ENCODE assay signal across 19 mouse cellular contexts in the genomic region with DNA sequence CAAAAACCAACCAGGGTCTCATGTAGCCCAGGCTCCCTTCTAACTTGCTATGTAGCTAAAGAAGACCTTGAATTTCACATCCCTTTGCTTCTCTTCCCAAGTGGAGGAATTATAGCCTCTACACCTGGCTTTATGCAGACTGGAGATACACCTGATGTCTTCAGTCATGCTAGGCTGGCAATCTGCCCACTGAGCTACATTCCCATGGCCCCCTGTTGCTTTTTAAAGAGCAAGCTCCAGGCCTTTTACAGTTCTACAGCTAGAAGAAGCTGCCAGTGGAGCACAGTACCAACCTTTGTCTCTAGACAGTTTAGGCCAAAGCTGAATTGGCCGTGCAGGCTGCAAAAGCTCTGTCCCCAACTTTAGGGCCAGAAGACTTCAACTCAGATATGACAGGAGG. TPM values are rescaled to one million over a fixed set of nuclear protein-coding genes. Genes with fewer than 3 reads are reported as not detected.
DNase-seq lines count a peak whose midpoint lies in the region; ATAC-seq and TF ChIP-seq lines count a peak whose summit lies in the region.
"Had no signal": no experiment of that assay in that cellular context is flagged by ENCODE, and none has a peak within 500 bp of the region (broad histone marks: within the 10 kb centered on the region; RNA-seq: fewer than 3 reads in every experiment).

No protein-coding gene starts in this region.

- H3K9me3 ChIP-seq in hindbrain, postnatal 0 days (ENCODE audit: low read length): no peaks in the 10 kb centered on the region
- H3K9me3 ChIP-seq in hindbrain, embryonic 11.5 days (ENCODE audit: control insufficient read depth, low read length): no peaks in the 10 kb centered on the region
- no peaks in the 10 kb centered on the region for H3K9me3 ChIP-seq in neural tube, embryonic 13.5 days
- no peaks in the 10 kb centered on the region for H3K9me3 ChIP-seq in neural tube, embryonic 15.5 days (replicated peaks)
- H3K9me3 ChIP-seq in forebrain, embryonic 11.5 days (ENCODE audit: control insufficient read depth, low read length): no peaks in the 10 kb centered on the region
- H3K9me3 ChIP-seq: embryonic facial prominence, embryonic 13.5 days; forebrain, embryonic 13.5 days; heart, embryonic 13.5 days; hindbrain, embryonic 15.5 days; intestine, embryonic 15.5 days had no signal

- 64% methylated on average over 1 of the region's 1 CpGs for WGBS in hindbrain, postnatal 0 days
- 81% methylated on average over 1 of the region's 1 CpGs for WGBS in hindbrain, embryonic 11.5 days
- WGBS in neural tube, embryonic 13.5 days: 69% methylated on average over 1 of the region's 1 CpGs
- WGBS in neural tube, embryonic 15.5 days: 40% methylated on average over 1 of the region's 1 CpGs
- 84% methylated on average over 1 of the region's 1 CpGs for WGBS in forebrain, embryonic 11.5 days

- no peak overlapping the region for H3K4me3 ChIP-seq in hindbrain, postnatal 0 days (ENCODE audit: low read length)
- no peak overlapping the region for H3K4me3 ChIP-seq in hindbrain, embryonic 11.5 days (ENCODE audit: low read depth, low read length)
- H3K4me3 ChIP-seq in neural tube, embryonic 13.5 days: no peak overlapping the region
- H3K4me3 ChIP-seq in neural tube, embryonic 15.5 days (replicated peaks): no peak overlapping the region
- H3K4me3 ChIP-seq in forebrain, embryonic 11.5 days (ENCODE audit: low read depth, low read length): no peak overlapping the region
- H3K4me3 ChIP-seq: erythroblast, embryonic 14.5 days; forebrain, embryonic 13.5 days; hindbrain, embryonic 15.5 days; intestine, embryonic 15.5 days had no signal

- H3K9ac ChIP-seq in hindbrain, postnatal 0 days (replicated peaks; ENCODE audit: low read length): no peak overlapping the region
- H3K9ac ChIP-seq in hindbrain, embryonic 11.5 days (ENCODE audit: low read depth, low read length): no peak overlapping the region
- H3K9ac ChIP-seq in neural tube, embryonic 13.5 days: 0 out of 2 replicates have a peak overlapping the region, but pooled peaks have one; percentile 22
- no peak overlapping the region for H3K9ac ChIP-seq in neural tube, embryonic 15.5 days (replicated peaks)
- no peak overlapping the region for H3K9ac ChIP-seq in forebrain, embryonic 11.5 days (ENCODE audit: low read length)
- H3K9ac ChIP-seq: embryonic facial prominence, embryonic 13.5 days; forebrain, embryonic 13.5 days; hindbrain, embryonic 15.5 days; intestine, embryonic 15.5 days had no signal

- H3K36me3 ChIP-seq in hindbrain, postnatal 0 days (ENCODE audit: insufficient read depth, low read length): no peaks in the 10 kb centered on the region
- no peaks in the 10 kb centered on the region for H3K36me3 ChIP-seq in hindbrain, embryonic 11.5 days (ENCODE audit: control insufficient read depth, insufficient read depth, low read length)
- H3K36me3 ChIP-seq in neural tube, embryonic 13.5 days: no peaks in the 10 kb centered on the region
- H3K36me3 ChIP-seq in neural tube, embryonic 15.5 days: no peaks in the 10 kb centered on the region; the same call in 1 of the 2 replicates
- no peaks in the 10 kb centered on the region for H3K36me3 ChIP-seq in forebrain, embryonic 11.5 days (ENCODE audit: control insufficient read depth, insufficient read depth, low read length)
- H3K36me3 ChIP-seq: hindbrain, embryonic 15.5 days; intestine, embryonic 15.5 days had no signal

- H3K4me1 ChIP-seq in hindbrain, postnatal 0 days (ENCODE audit: insufficient read depth, low read length): peaks cover 6% of the 10 kb centered on the region; the same call in 1 of the 2 replicates
- 0 out of 2 replicates have a peak, but pooled peaks cover 4% of the 10 kb centered on the region for H3K4me1 ChIP-seq in hindbrain, embryonic 11.5 days (replicated peaks; ENCODE audit: control insufficient read depth, insufficient read depth, low read length)
- peaks cover 28% of the 10 kb centered on the region for H3K4me1 ChIP-seq in neural tube, embryonic 13.5 days (replicated peaks)
- H3K4me1 ChIP-seq in neural tube, embryonic 15.5 days: peaks cover 29% of the 10 kb centered on the region
- 0 out of 2 replicates have a peak, but pooled peaks cover 3% of the 10 kb centered on the region for H3K4me1 ChIP-seq in forebrain, embryonic 11.5 days (replicated peaks; ENCODE audit: control insufficient read depth, insufficient read depth, low read length)

- no peaks in the 10 kb centered on the region for H3K27me3 ChIP-seq in hindbrain, postnatal 0 days (ENCODE audit: insufficient read depth, low read length)
- no peaks in the 10 kb centered on the region for H3K27me3 ChIP-seq in hindbrain, embryonic 11.5 days (ENCODE audit: control insufficient read depth, insufficient read depth, low read length)
- no peaks in the 10 kb centered on the region for H3K27me3 ChIP-seq in neural tube, embryonic 13.5 days
- H3K27me3 ChIP-seq in neural tube, embryonic 15.5 days (replicated peaks): no peaks in the 10 kb centered on the region
- H3K27me3 ChIP-seq in forebrain, embryonic 11.5 days (ENCODE audit: control insufficient read depth, insufficient read depth, low read length): no peaks in the 10 kb centered on the region
- H3K27me3 ChIP-seq: embryonic facial prominence, embryonic 13.5 days; forebrain, embryonic 13.5 days; heart, embryonic 13.5 days; hindbrain, embryonic 15.5 days; intestine, embryonic 15.5 days had no signal

- no peak overlapping the region for H3K27ac ChIP-seq in hindbrain, postnatal 0 days
- no peak overlapping the region for H3K27ac ChIP-seq in hindbrain, embryonic 11.5 days (ENCODE audit: low read depth, low read length)
- no peak overlapping the region for H3K27ac ChIP-seq in neural tube, embryonic 13.5 days (replicated peaks)
- H3K27ac ChIP-seq in neural tube, embryonic 15.5 days (replicated peaks): no peak overlapping the region
- no peak overlapping the region for H3K27ac ChIP-seq in forebrain, embryonic 11.5 days (ENCODE audit: low read depth, low read length)
- H3K27ac ChIP-seq: embryonic facial prominence, embryonic 13.5 days; forebrain, embryonic 13.5 days; heart, embryonic 13.5 days; hindbrain, embryonic 15.5 days; intestine, embryonic 15.5 days had no signal

- ATAC-seq in hindbrain, postnatal 0 days: no peak
- no peak for ATAC-seq in hindbrain, embryonic 11.5 days (ENCODE audit: low FRiP score)
- no peak for ATAC-seq in neural tube, embryonic 13.5 days (ENCODE audit: low read depth)
- ATAC-seq in neural tube, embryonic 15.5 days (ENCODE audit: low FRiP score): no peak
- no peak for ATAC-seq in forebrain, embryonic 11.5 days (replicated peaks; ENCODE audit: low FRiP score)
- ATAC-seq: activated CD4-positive, CD25-positive, alpha-beta regulatory T cell, adult 4 months; forebrain, embryonic 13.5 days; intestine, embryonic 15.5 days had no signal

- peak overlapping the region; percentile 61; the same call in 1 of the 2 replicates for H3K4me2 ChIP-seq in hindbrain, postnatal 0 days (ENCODE audit: low read depth, low read length)
- no peak overlapping the region for H3K4me2 ChIP-seq in hindbrain, embryonic 11.5 days (replicated peaks; ENCODE audit: low read depth, low read length)
- 0 out of 2 replicates have a peak overlapping the region, but pooled peaks have one; percentile 82 for H3K4me2 ChIP-seq in neural tube, embryonic 13.5 days
- no peak overlapping the region for H3K4me2 ChIP-seq in neural tube, embryonic 15.5 days
- no peak overlapping the region for H3K4me2 ChIP-seq in forebrain, embryonic 11.5 days (ENCODE audit: low read depth, low read length, severe bottlenecking)
- H3K4me2 ChIP-seq: forebrain, embryonic 13.5 days had no signal

- no peak for TF ChIP-seq CTCF in hindbrain, postnatal 0 days (IDR thresholded peaks at IDR 0.05; ENCODE audit: low read depth)

- peak; percentile 25 for DNase-seq in hindbrain, postnatal 0 days (ENCODE audit: low spot score)
- DNase-seq in hindbrain, embryonic 11.5 days (ENCODE audit: low spot score): no peak
- DNase-seq in cerebellum, adult 9-10 months: peak; percentile 54
- DNase-seq in cerebellum, postnatal 36 days: peak; percentile 23 to 25
- no peak for DNase-seq in forebrain, embryonic 11.5 days (ENCODE audit: low spot score)
- DNase-seq: adrenal gland, postnatal 10 days; embryo, embryonic 11 days; kidney, adult 8-10 months; layer of hippocampus, adult 9-11 months; right cerebral cortex, postnatal 14 days had no signal

RNA-seq across cellular contexts. Expression of a gene that starts 8.0 kb away (rescaled TPM):
- total RNA-seq in hindbrain, postnatal 0 days (2014; rRNA removed): 42.1 and 50.9 TPM in 2 replicates
- polyA plus RNA-seq in hindbrain, postnatal 0 days (2015; fragmentation: Nextera tagmentation; extraction: Ambion mirVana): 13.3 and 13.6 TPM in 2 replicates
- polyA plus RNA-seq in hindbrain, embryonic 11.5 days (2014; fragmentation: Nextera tagmentation; extraction: Ambion mirVana): 15.1 and 17.2 TPM in 2 replicates
- 13.6 and 14.2 TPM in 2 replicates for polyA plus RNA-seq in neural tube, embryonic 13.5 days (2015; fragmentation: Nextera tagmentation; extraction: Ambion mirVana)
- 13.2 and 14.4 TPM in 2 replicates for polyA plus RNA-seq in neural tube, embryonic 15.5 days (2015; fragmentation: Nextera tagmentation; extraction: Ambion mirVana)
- 17.3 and 17.6 TPM in 2 replicates for polyA plus RNA-seq in forebrain, embryonic 11.5 days (2014; fragmentation: Nextera tagmentation; extraction: Ambion mirVana)

RNA-seq across cellular contexts. Expression of a gene that starts 8.1 kb away (rescaled TPM):
- total RNA-seq in hindbrain, postnatal 0 days (2014; rRNA removed): 20.7 and 22.8 TPM in 2 replicates
- 28.8 and 29.5 TPM in 2 replicates for polyA plus RNA-seq in hindbrain, postnatal 0 days (2015; fragmentation: Nextera tagmentation; extraction: Ambion mirVana)
- polyA plus RNA-seq in hindbrain, embryonic 11.5 days (2014; fragmentation: Nextera tagmentation; extraction: Ambion mirVana): 39.3 and 44.5 TPM in 2 replicates
- 38.6 and 41.6 TPM in 2 replicates for polyA plus RNA-seq in neural tube, embryonic 13.5 days (2015; fragmentation: Nextera tagmentation; extraction: Ambion mirVana)
- 39.7 and 41.4 TPM in 2 replicates for polyA plus RNA-seq in neural tube, embryonic 15.5 days (2015; fragmentation: Nextera tagmentation; extraction: Ambion mirVana)
- 38.3 and 41.8 TPM in 2 replicates for polyA plus RNA-seq in forebrain, embryonic 11.5 days (2014; fragmentation: Nextera tagmentation; extraction: Ambion mirVana)

Comparison
In these comparisons a context has a peak if more than half of its experiments do, and no peak if none do; other contexts are left out.
1. DNase-seq: peak in hindbrain, postnatal 0 days (single experiment), cerebellum, adult 9-10 months (single experiment) and cerebellum, postnatal 36 days (2 of 2); none in hindbrain, embryonic 11.5 days (single experiment) and forebrain, embryonic 11.5 days (single experiment).
2. H3K4me2 ChIP-seq: peak in hindbrain, postnatal 0 days (single experiment) and neural tube, embryonic 13.5 days (single experiment); none in hindbrain, embryonic 11.5 days (single experiment), neural tube, embryonic 15.5 days (single experiment) and forebrain, embryonic 11.5 days (single experiment).